Mouse (Mus musculus) forebrain, embryonic 13.5 days (tissue): ENCODE data around the gene Stam2. TPM values are rescaled to one million over a fixed set of nuclear protein-coding genes. Genes with fewer than 3 reads are reported as not detected.

Source experiments
- polyA plus RNA-seq: library from polyadenylated mRNA; unstranded; fragments of >200 nt; fragmentation: Nextera tagmentation; extraction: Ambion mirVana; gene quantifications from 2 replicates; pipeline ENCODE4 v1.2.1, GENCODE M21; 2015

The Stam2 gene
- polyA plus RNA-seq, 1 experiment from 2014 or later: 38.3 TPM

Other genes starting within 250 kb of the Stam2 start
- 6.6 TPM in 2 replicates for gene Cacnb4, start 65.5 kb downstream of the Stam2 start, polyA plus RNA-seq
- 15.4 and 17.1 TPM in 2 replicates for gene Fmnl2, start 115.6 kb upstream of the Stam2 start, polyA plus RNA-seq